Mouse (Mus musculus): ENCODE results near the gene Klk10. TPM values are rescaled to one million over a fixed set of nuclear protein-coding genes. Genes with fewer than 3 reads are reported as not detected.

Gene Klk10
- polyA plus RNA-seq (2021; fragmentation: Nextera tagmentation), result 0.15 and 0.34 TPM in 2 replicates
- long read RNA-seq, experiment 1, result 0 reads
- long read RNA-seq, experiment 2, result 0 reads

DNA sequence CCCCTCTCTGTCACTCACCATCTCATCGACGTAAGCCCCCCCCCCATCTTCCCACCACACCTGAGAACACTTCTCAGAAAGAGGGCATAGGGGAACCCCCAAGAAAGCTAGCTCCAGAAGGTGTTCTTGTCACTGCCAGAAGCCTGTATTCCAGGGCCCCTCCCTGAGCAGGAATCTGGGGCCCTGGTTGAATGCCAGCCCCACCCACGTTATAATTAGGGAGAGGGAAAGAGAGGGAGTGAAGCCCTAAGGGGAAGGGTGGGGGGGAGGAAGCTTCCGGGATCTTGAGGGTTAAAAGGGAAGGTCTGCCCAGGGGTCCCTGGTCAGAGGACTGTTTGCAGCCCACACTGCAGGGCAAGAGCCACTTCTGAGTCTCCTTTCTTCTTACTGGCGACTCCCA lies at the start of gene Klk10:
Gene Klk10 (plus strand): TSS at position 290 of the 400 bp plus-strand sequence.

DNA sequence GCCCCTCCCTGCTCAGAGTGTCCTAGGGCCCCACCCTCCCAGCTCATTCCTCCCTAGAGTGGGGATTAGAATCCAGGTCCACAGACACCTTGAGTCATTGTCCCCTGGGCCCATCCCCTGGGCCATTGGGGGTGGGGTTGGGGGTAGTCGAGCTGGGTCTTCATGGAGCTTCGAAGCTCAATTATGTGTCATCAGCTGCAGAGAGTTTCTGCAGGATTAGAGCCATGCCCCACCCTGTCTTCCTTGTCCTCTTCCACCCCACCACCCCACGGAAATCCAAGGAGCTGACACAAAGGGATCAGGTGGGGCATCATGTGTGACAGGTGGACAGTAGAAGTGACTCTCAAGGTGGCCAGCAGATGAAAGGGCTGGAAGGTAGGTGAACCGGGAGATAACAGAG lies 12.2 kb upstream of the Klk10 start, which contains the start of gene Klk12:
Gene Klk12 (plus strand): TSS at position 301 of the 400 bp plus-strand sequence.

DNA sequence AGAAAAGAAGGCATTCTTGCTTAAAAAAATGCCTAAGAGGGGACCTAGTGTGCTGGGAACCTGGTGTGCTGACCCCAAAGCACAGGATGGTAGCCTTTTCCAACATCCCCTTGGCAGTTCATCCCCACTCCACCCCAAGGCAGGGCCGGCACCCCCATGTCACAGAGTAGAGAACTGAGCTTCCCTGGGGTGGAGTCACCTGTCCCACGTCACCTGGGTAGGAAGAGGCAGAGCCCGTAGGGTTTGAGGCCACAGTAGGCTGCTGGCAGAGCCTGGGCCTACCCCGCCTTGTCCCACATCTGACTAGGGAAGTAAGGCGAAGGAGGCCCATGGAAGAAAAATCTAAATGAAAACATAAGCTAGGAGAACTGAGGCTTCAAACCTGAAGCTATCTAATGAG lies 6.5 kb upstream of the Klk10 start, which contains the start of gene Klk11:
Gene Klk11 (plus strand): TSS at position 241 of the 400 bp plus-strand sequence.

DNA sequence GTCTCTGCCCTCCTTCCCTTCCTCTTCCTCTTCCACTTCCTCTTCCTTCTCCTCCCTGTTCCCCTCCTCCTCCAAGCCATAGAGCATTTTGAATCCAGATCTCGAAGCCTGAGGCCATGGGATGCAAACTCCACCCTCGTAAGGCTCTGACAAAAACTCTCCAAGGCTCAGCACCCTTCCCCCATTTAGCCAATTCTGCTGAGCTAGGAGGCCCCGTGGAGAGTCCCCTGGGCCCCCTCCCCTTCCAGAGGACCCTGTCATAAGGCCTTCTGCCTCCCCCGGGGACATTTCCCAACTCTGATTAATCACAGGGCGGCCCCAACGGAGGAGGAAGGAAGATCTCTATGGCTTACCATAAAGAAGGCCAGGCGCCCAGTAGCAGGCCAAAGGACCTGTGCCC lies 10.8 kb downstream of the Klk10 start, which contains the start of gene Klk9:
Gene Klk9 (plus strand): TSS at position 301 of the 400 bp plus-strand sequence.

DNA sequence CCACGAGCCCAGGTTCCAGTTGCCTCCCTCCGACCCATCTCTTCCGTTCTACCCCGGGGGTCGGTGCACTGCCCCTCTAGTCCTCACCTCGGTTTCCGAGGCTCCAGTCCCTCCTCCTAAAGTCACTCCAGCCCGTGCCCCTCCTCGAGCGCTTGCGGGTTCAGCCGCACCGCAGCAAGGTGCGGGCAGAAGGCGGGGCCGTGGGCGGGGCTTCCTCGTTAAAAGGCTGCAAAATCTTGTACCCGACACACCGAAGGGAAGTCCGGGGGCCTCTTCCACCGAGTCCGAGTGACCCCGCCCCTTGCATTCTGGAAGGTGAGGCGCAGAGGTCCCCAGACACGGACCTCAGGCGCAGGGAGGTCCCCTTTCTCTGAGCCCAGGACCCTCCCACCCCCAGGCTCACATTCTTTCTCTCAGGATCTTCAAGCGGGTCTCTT lies 16.5 kb downstream of the Klk10 start, which contains the start of gene Klk8:
Gene Klk8 (plus strand): TSS at position 245 of the 437 bp plus-strand sequence.

DNA sequence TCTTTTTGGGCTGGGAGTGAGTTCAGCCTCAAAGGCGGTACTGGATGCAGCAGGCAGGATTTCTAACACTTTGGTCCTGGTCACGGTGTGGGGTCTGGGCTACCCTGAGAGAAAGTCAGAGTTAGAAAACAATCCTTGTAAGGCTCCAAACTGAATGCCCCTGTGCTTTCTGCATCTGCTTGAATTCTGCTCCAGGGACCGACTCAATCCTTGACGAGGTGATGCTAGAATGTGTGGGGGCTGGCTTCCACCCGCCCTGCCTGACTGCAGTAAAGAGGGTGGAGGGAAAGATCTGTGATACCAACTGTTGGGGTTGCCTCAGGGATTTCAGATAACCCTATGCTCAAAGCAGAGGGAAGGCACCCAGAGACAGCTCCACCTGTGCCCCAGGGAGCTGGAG lies 30.2 kb downstream of the Klk10 start, which contains the start of gene Klk7:
Gene Klk7 (plus strand): TSS at position 301 of the 400 bp plus-strand sequence.

DNA sequence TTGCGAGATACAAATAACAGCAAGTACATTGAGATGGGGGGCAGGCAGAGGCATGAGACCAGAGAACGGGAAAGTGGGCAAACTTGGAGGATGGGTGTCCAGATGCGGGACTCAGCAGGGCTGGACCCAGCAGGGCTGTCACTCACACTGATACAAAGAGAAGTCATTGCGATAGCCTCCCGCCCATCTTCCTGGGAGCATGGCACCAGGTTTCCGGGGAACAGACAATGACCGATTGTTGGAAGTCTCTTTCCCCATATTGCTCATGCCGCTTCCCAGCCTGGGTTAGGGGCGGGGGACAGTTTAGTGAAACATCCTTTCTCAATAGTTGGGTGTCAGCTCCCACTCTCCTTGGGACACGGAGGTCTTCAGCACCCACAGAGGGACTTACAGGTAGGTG lies 43.4 kb downstream of the Klk10 start, which contains the start of gene Klk6:
Gene Klk6 (plus strand): TSS at position 301 of the 400 bp plus-strand sequence.

Other genes with a start within 250 kb of the Klk10 start
- 4.9 and 5.2 TPM in 2 replicates for gene Cd33, start 236.6 kb upstream of the Klk10 start, polyA plus RNA-seq (2021; fragmentation: Nextera tagmentation)
- gene Zfp658, start 218.8 kb upstream of the Klk10 start, polyA plus RNA-seq (2021; fragmentation: Nextera tagmentation), result 1.2 and 1.6 TPM in 2 replicates
- 5.4 and 5.5 TPM in 2 replicates for gene Zfp719, start 201.4 kb upstream of the Klk10 start, polyA plus RNA-seq (2021; fragmentation: Nextera tagmentation)
- not detected in 2 replicates for gene Zfp819, start 173.9 kb upstream of the Klk10 start, polyA plus RNA-seq (2021; fragmentation: Nextera tagmentation)
- not detected in 2 replicates for gene Ceacam18, start 146.3 kb upstream of the Klk10 start, polyA plus RNA-seq (2021; fragmentation: Nextera tagmentation)
- 0.54 and 0.59 TPM in 2 replicates for gene Siglece, start 120.9 kb upstream of the Klk10 start, polyA plus RNA-seq (2021; fragmentation: Nextera tagmentation)
- 5.3 and 6.3 TPM in 2 replicates for gene Ctu1, start 109.0 kb upstream of the Klk10 start, polyA plus RNA-seq (2021; fragmentation: Nextera tagmentation)
- gene Klk14, start 90.6 kb upstream of the Klk10 start, polyA plus RNA-seq (2021; fragmentation: Nextera tagmentation), result not detected in 2 replicates
- not detected in 2 replicates for gene Klk13, start 68.5 kb upstream of the Klk10 start, polyA plus RNA-seq (2021; fragmentation: Nextera tagmentation)
- gene Klk12, start 12.1 kb upstream of the Klk10 start, polyA plus RNA-seq (2021; fragmentation: Nextera tagmentation), result not detected in 2 replicates
- gene Klk11, start 6.4 kb upstream of the Klk10 start, polyA plus RNA-seq (2021; fragmentation: Nextera tagmentation), result not detected in 2 replicates
- gene Klk9, start 10.9 kb downstream of the Klk10 start, polyA plus RNA-seq (2021; fragmentation: Nextera tagmentation), result not detected in 2 replicates
- 9.7 and 10.3 TPM in 2 replicates for gene Klk8, start 16.5 kb downstream of the Klk10 start, polyA plus RNA-seq (2021; fragmentation: Nextera tagmentation)
- not detected in 2 replicates for gene Klk7, start 30.3 kb downstream of the Klk10 start, polyA plus RNA-seq (2021; fragmentation: Nextera tagmentation)
- 7.3 and 12.8 TPM in 2 replicates for gene Klk6, start 43.5 kb downstream of the Klk10 start, polyA plus RNA-seq (2021; fragmentation: Nextera tagmentation)
- not detected in 2 replicates for gene Klk5, start 60.9 kb downstream of the Klk10 start, polyA plus RNA-seq (2021; fragmentation: Nextera tagmentation)
- gene Klk4, start 100.1 kb downstream of the Klk10 start, polyA plus RNA-seq (2021; fragmentation: Nextera tagmentation), result not detected in 2 replicates
- gene Klk15, start 152.7 kb downstream of the Klk10 start, polyA plus RNA-seq (2021; fragmentation: Nextera tagmentation), result not detected in 2 replicates
- not detected in 2 replicates for gene Klk1b8, start 169.6 kb downstream of the Klk10 start, polyA plus RNA-seq (2021; fragmentation: Nextera tagmentation)
- not detected in 2 replicates for gene Klk1b1, start 185.7 kb downstream of the Klk10 start, polyA plus RNA-seq (2021; fragmentation: Nextera tagmentation)
- gene Klk1b9, start 195.0 kb downstream of the Klk10 start, polyA plus RNA-seq (2021; fragmentation: Nextera tagmentation), result not detected in 2 replicates
- gene Klk1b11, start 214.8 kb downstream of the Klk10 start, polyA plus RNA-seq (2021; fragmentation: Nextera tagmentation), result not detected in 2 replicates
- gene Klk1b26, start 231.1 kb downstream of the Klk10 start, polyA plus RNA-seq (2021; fragmentation: Nextera tagmentation), result not detected in 2 replicates